Mouse (Mus musculus) embryonic fibroblast, embryonic 13.5 days (primary cell): ENCODE results near the gene Mrm3.

Experiments used
- CTCF ChIP-seq: IDR thresholded peaks from 2 replicates; pipeline ENCODE4 v1.5.1; 2011; ENCODE audit warnings: mild to moderate bottlenecking, control low read depth, low read length, moderate library complexity, borderline replicate concordance; ENCODE audit not compliant: insufficient read depth
- POLR2A ChIP-seq: IDR thresholded peaks from 2 replicates; pipeline ENCODE4 v1.6.1; 2011; ENCODE audit warnings: low read depth, mild to moderate bottlenecking, control low read depth, low read length, moderate library complexity

GRCm38 (mm10) chr11:76257386-76257785, 13.9 kb downstream of the Mrm3 start:
- TF ChIP-seq POLR2A (no peak), CTCF (no peak)
